Mouse (Mus musculus): ENCODE results near the gene Trak1. TPM values are rescaled to one million over a fixed set of nuclear protein-coding genes. Genes with fewer than 3 reads are reported as not detected.
A peak's percentile ranks its signal among the peaks of the same experiment; 100 is the strongest.

The Trak1 gene
- total and polyA plus RNA-seq, 3 experiments, result 8.2 to 28.6 (median 18.1) TPM

DNA sequence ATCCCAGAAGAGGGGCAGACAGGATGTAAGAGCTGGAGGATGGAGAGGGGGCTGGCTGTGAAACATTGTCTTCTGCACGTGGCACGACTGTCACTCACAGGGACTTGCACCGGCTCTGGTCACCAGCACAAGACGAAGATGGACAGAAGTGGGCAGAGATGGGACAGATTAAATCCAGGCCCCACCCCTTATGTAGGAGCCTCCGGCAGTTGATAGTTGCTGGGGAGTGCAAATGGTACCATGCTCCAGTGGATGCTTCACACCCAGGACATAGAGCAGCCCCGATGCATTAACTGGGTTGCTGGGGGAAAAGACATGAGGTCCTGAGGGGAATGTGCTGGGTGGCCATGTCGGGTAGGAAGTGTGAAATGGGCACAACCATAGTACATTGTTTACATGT lies 2.1 kb upstream of the Trak1 start:
- Histone ChIP-seq H3K27ac (ENCODE audit: insufficient read depth, low read depth) (no peak overlapping the region), H3K9me3 (replicated peaks; ENCODE audit: low read length) (peaks cover 3% of the 10 kb centered on the region), H3K4me1 (ENCODE audit: control insufficient read depth in 1 of 2, insufficient read depth in 2 of 2) (peaks cover 9 to 16% of the 10 kb centered on the region in 2 experiments), H3K4me3 (replicated peaks in 1 of 3; ENCODE audit: low read depth in 2 of 3, low read length in 2 of 3, poor library complexity in 1 of 3) (no peak overlapping the region), H3K36me3 (replicated peaks in 1 of 2; ENCODE audit: control insufficient read depth in 1 of 2, insufficient read depth in 1 of 2, low read length in 1 of 2) (peaks cover 0 to 8% of the 10 kb centered on the region in 2 experiments), H3K79me2 (replicated peaks; ENCODE audit: control insufficient read depth, extremely low read depth, insufficient read depth, poor library complexity, severe bottlenecking) (peaks cover 18% of the 10 kb centered on the region), H3K9ac (ENCODE audit: insufficient read depth, low read depth) (no peak overlapping the region), H3K27me3 (replicated peaks) (peaks cover 11% of the 10 kb centered on the region), H3K4me2 (ENCODE audit: insufficient read depth, low read depth, poor library complexity, severe bottlenecking) (no peak overlapping the region)
- DNase-seq (ENCODE audit: extremely low read depth), result no peak
- dilution Hi-C loops (cut with MboI; ENCODE audit: extremely low pct_ligation_motif_present, extremely low pct_unique_long_range_greater_than_20kb, low sequenced_read_pairs) (no loop called here), in situ Hi-C loops (cut with MboI; ENCODE audit: low pct_ligation_motif_present, low pct_unique_long_range_greater_than_20kb, low sequenced_read_pairs) (no loop called here)
- no peak for TF ChIP-seq RCOR1 (conservative IDR thresholded peaks at IDR 0.05; ENCODE audit: low read depth, low read length)
- TF ChIP-seq RAD21 (IDR thresholded peaks at IDR 0.05; ENCODE audit: low read depth, low read length), result no peak
- TF ChIP-seq TBP (conservative IDR thresholded peaks at IDR 0.05; ENCODE audit: low read depth, low read length), result no peak
- no peak for TF ChIP-seq CHD1 (IDR thresholded peaks at IDR 0.05; ENCODE audit: low read depth, low read length)
- no peak for TF ChIP-seq ZMIZ1 (IDR thresholded peaks at IDR 0.05; ENCODE audit: low read depth, low read length)
- no peak for TF ChIP-seq JUN (IDR thresholded peaks at IDR 0.05; ENCODE audit: insufficient read depth, low read depth, low read length)
- no peak for TF ChIP-seq TCF12 (IDR thresholded peaks at IDR 0.05; ENCODE audit: low read depth, low read length)
- no peak for TF ChIP-seq NELFE (IDR thresholded peaks at IDR 0.05; ENCODE audit: low read depth, low read length)

DNA sequence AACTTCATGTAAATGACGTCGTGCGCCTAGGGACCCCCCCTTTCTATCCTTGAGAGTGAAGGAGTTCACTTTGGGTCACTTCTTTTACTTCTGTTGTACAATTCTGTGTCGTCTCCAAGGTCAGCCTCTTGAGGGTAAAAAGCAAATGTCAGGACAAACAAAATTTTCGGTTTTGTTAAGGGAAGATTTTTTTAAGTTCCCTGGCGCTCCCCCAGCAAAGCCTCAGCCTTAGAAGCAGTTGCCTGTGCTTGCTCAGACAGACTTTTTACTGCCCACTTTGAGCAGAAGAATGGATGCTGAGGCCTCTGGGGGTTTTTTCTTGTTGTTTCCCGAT lies 730 bp downstream of the Trak1 start:
- DNase-seq (ENCODE audit: extremely low read depth), result no peak
- peak overlapping the region; percentile 89 for H3K9ac ChIP-seq (ENCODE audit: insufficient read depth, low read depth)
- H3K4me2 ChIP-seq (ENCODE audit: insufficient read depth, low read depth, poor library complexity, severe bottlenecking), result peak overlapping the region; percentile 98
- TF ChIP-seq POLR2AphosphoS2 (IDR thresholded peaks at IDR 0.05; ENCODE audit: low read depth, low read length), result no peak
- 0 out of 2 replicates have a peak, but pooled peaks have one; percentile 21 for TF ChIP-seq HCFC1 (IDR thresholded peaks at IDR 0.05; ENCODE audit: low read depth, low read length)
- TF ChIP-seq POLR2A (IDR thresholded peaks at IDR 0.05; ENCODE audit: low read depth, low read length), result no peak
- TF ChIP-seq MYC (IDR thresholded peaks at IDR 0.05; ENCODE audit: low read depth, low read length), result no peak
- no peak; the same call in 1 of the 2 replicates for TF ChIP-seq NELFE (IDR thresholded peaks at IDR 0.05; ENCODE audit: low read depth, low read length)
- TF ChIP-seq CHD1 (IDR thresholded peaks at IDR 0.05; ENCODE audit: low read depth, low read length), result 0 out of 2 replicates have a peak, but pooled peaks have one; percentile 66
- no peak for TF ChIP-seq CTCF (conservative IDR thresholded peaks at IDR 0.05 in 1 of 2, IDR thresholded peaks at IDR 0.05 in 1 of 2; ENCODE audit: low read depth in 2 of 2, low read length in 2 of 2)
- peak; percentile 20; the same call in 1 of the 2 replicates for TF ChIP-seq SIN3A (IDR thresholded peaks at IDR 0.05; ENCODE audit: low read length)
- TF ChIP-seq BHLHE40 (IDR thresholded peaks at IDR 0.05; ENCODE audit: low read depth, low read length), result no peak
- TF ChIP-seq IRF4 (IDR thresholded peaks at IDR 0.05; ENCODE audit: low read depth, low read length), result 0 out of 2 replicates have a peak, but pooled peaks have one; percentile 12
- TF ChIP-seq GABPA (IDR thresholded peaks at IDR 0.05; ENCODE audit: insufficient replicate concordance, low read depth, low read length), result no peak
- TF ChIP-seq RCOR1 (conservative IDR thresholded peaks at IDR 0.05; ENCODE audit: low read depth, low read length), result no peak
- no peak for TF ChIP-seq ETS1 (conservative IDR thresholded peaks at IDR 0.05; ENCODE audit: low read depth, low read length)
- no peak for TF ChIP-seq PAX5 (IDR thresholded peaks at IDR 0.05; ENCODE audit: low read length)
- no peak for TF ChIP-seq ZC3H11A (IDR thresholded peaks at IDR 0.05; ENCODE audit: low read depth, low read length)
- no peak for TF ChIP-seq USF1 (IDR thresholded peaks at IDR 0.05; ENCODE audit: low read depth, low read length)
- 0 out of 2 replicates have a peak, but pooled peaks have one; percentile 31 for TF ChIP-seq UBTF (IDR thresholded peaks at IDR 0.05; ENCODE audit: low read depth, low read length)
- no peak for TF ChIP-seq ELF1 (IDR thresholded peaks at IDR 0.05; ENCODE audit: low read depth, low read length)
- 0 out of 2 replicates have a peak, but pooled peaks have one; percentile 22 for TF ChIP-seq MAZ (IDR thresholded peaks at IDR 0.05; ENCODE audit: low read depth, low read length)
- TF ChIP-seq RAD21 (IDR thresholded peaks at IDR 0.05; ENCODE audit: low read depth, low read length), result no peak
- TF ChIP-seq TBP (conservative IDR thresholded peaks at IDR 0.05; ENCODE audit: low read depth, low read length), result no peak
- no peak for TF ChIP-seq SMC3 (IDR thresholded peaks at IDR 0.05; ENCODE audit: low read depth, low read length)
- TF ChIP-seq E2F4 (IDR thresholded peaks at IDR 0.05; ENCODE audit: insufficient replicate concordance, low read depth, low read length), result no peak
- no peak for TF ChIP-seq JUN (IDR thresholded peaks at IDR 0.05; ENCODE audit: insufficient read depth, low read depth, low read length)
- TF ChIP-seq CHD2 (IDR thresholded peaks at IDR 0.05; ENCODE audit: low read length), result no peak
- peak; percentile 14; the same call in 1 of the 2 replicates for TF ChIP-seq MXI1 (IDR thresholded peaks at IDR 0.05; ENCODE audit: low read depth, low read length)
- TF ChIP-seq USF2 (conservative IDR thresholded peaks at IDR 0.05; ENCODE audit: low read depth, low read length), result no peak
- TF ChIP-seq MEF2A (IDR thresholded peaks at IDR 0.05; ENCODE audit: borderline replicate concordance, low read depth, low read length), result no peak
- TF ChIP-seq EP300 (IDR thresholded peaks at IDR 0.05; ENCODE audit: low read length), result no peak
- peaks cover 10 to 32% of the 10 kb centered on the region in 2 experiments for H3K4me1 ChIP-seq (ENCODE audit: control insufficient read depth in 1 of 2, insufficient read depth in 2 of 2)
- H3K27ac ChIP-seq (ENCODE audit: insufficient read depth, low read depth), result peak overlapping the region; percentile 14; the same call in 1 of the 2 replicates
- peak overlapping the region; percentile 76 to 90 (median 84) for H3K4me3 ChIP-seq (replicated peaks in 1 of 3; ENCODE audit: low read depth in 2 of 3, low read length in 2 of 3, poor library complexity in 1 of 3)
- peaks cover 39% of the 10 kb centered on the region for H3K79me2 ChIP-seq (replicated peaks; ENCODE audit: control insufficient read depth, extremely low read depth, insufficient read depth, poor library complexity, severe bottlenecking)
- in situ Hi-C loops (cut with MboI; ENCODE audit: low pct_ligation_motif_present, low pct_unique_long_range_greater_than_20kb, low sequenced_read_pairs), result no loop called here
- no peaks in the 10 kb centered on the region for H3K9me3 ChIP-seq (replicated peaks; ENCODE audit: low read length)
- peaks cover 11% of the 10 kb centered on the region for H3K27me3 ChIP-seq (replicated peaks)
- dilution Hi-C loops (cut with MboI; ENCODE audit: extremely low pct_ligation_motif_present, extremely low pct_unique_long_range_greater_than_20kb, low sequenced_read_pairs), result no loop called here
- H3K36me3 ChIP-seq (replicated peaks in 1 of 2; ENCODE audit: control insufficient read depth in 1 of 2, insufficient read depth in 1 of 2, low read length in 1 of 2), result peaks cover 0 to 8% of the 10 kb centered on the region in 2 experiments
